Mouse (Mus musculus) left cerebral cortex, postnatal 4 days (tissue): ENCODE measurements around the gene Keg1. TPM values are rescaled to one million over a fixed set of nuclear protein-coding genes. Genes with fewer than 3 reads are reported as not detected.

Source experiments
- DNase-seq: peaks from one replicate; pipeline ENCODE4 v3.0.0-alpha.2; 2022
- intact Hi-C: fragments of 180-260 bp; cut with DNase I; formaldehyde crosslinking; loops from one replicate; pipeline ENCODE4 v1.15.1; 2025
- total RNA-seq, 2 experiments: library from RNA; stranded (reverse); gene quantifications; 2 replicates each; pipeline ENCODE4 v1.2.3; 2021

The Keg1 gene
- total RNA-seq, 2 experiments from 2014 or later = not detected

GRCm38 (mm10) chr19:12762212-12763130, 66.9 kb downstream of the Keg1 start:
- DNase-seq = no peak
- intact Hi-C loops = no loop called here

GRCm38 (mm10) chr19:12765308-12765707, 69.7 kb downstream of the Keg1 start, which contains the start of gene Cntf:
Cntf (minus strand) TSS chr19:12765632.
- intact Hi-C loops = no loop called here
- no peak for DNase-seq

Other genes starting within 250 kb of the Keg1 start
- gene Mpeg1, start 235.0 kb upstream of the Keg1 start, total RNA-seq = 1 to 10 TPM; 3.7 to 5.0 TPM
- gene Dtx4, start 194.3 kb upstream of the Keg1 start, total RNA-seq = 100 to 1,000 TPM; 124 to 146 TPM
- gene Fam111a, start 150.0 kb upstream of the Keg1 start, total RNA-seq = 1 to 10 TPM; 6.3 to 7.6 TPM
- under 1 TPM; 0.30 to 0.34 TPM for gene Gm4952, start 95.8 kb upstream of the Keg1 start, total RNA-seq
- not detected for gene Glyat, start 62.5 kb upstream of the Keg1 start, total RNA-seq
- not detected for gene Olfr1442, start 25.3 kb upstream of the Keg1 start, total RNA-seq
- not detected for gene Olfr1443, start 17.7 kb upstream of the Keg1 start, total RNA-seq
- gene Cntf, start 69.8 kb downstream of the Keg1 start, total RNA-seq = 1 to 10 TPM; 2.1 to 2.4 TPM
- gene Zfp91, start 100.3 kb downstream of the Keg1 start, total RNA-seq = 10 to 100 TPM; 60.3 to 62.7 TPM
- under 1 TPM; 0.40 to 0.82 TPM for gene Lpxn, start 100.4 kb downstream of the Keg1 start, total RNA-seq
- not detected for gene Gm5244, start 150.9 kb downstream of the Keg1 start, total RNA-seq
- gene Olfr1444, start 161.5 kb downstream of the Keg1 start, total RNA-seq = not detected
- not detected for gene Olfr1445, start 188.1 kb downstream of the Keg1 start, total RNA-seq
- gene Olfr1446, start 197.7 kb downstream of the Keg1 start, total RNA-seq = not detected
- not detected for gene Olfr1447, start 208.0 kb downstream of the Keg1 start, total RNA-seq
- gene Olfr1448, start 228.6 kb downstream of the Keg1 start, total RNA-seq = not detected
- not detected for gene Olfr1449, start 235.1 kb downstream of the Keg1 start, total RNA-seq